Mouse (Mus musculus): ENCODE data around the gene Pdzd7. TPM values are rescaled to one million over a fixed set of nuclear protein-coding genes. Genes with fewer than 3 reads are reported as not detected.

Pdzd7 gene
- total and polyA plus RNA-seq, 2 experiments from 2014 or later: 1.9 to 7.7 TPM

- no peaks in the 10 kb centered on the region; the same call in 1 of the 2 replicates for H3K27me3 ChIP-seq (ENCODE audit: insufficient read depth, low read length)
Observed at GRCm38 (mm10) chr19:45013581-45014225, 31.8 kb downstream of the Pdzd7 start.

GRCm38 (mm10) chr19:45012636-45013035, 32.9 kb downstream of the Pdzd7 start:
- DNase-seq (ENCODE audit: low spot score) (peak; percentile 63), ATAC-seq (no peak)
- Histone ChIP-seq H3K9ac (replicated peaks; ENCODE audit: low read length) (0 out of 2 replicates have a peak overlapping the region, but pooled peaks have one; percentile 24), H3K4me2 (ENCODE audit: low read depth, low read length) (no peak overlapping the region), H3K27ac (peak overlapping the region; percentile 48; the same call in 1 of the 2 replicates), H3K9me3 (ENCODE audit: low read length) (no peaks in the 10 kb centered on the region), H3K27me3 (ENCODE audit: insufficient read depth, low read length) (no peaks in the 10 kb centered on the region; the same call in 1 of the 2 replicates), H3K4me1 (ENCODE audit: insufficient read depth, low read length) (peaks cover 22% of the 10 kb centered on the region), H3K4me3 (ENCODE audit: low read length) (no peak overlapping the region), H3K36me3 (ENCODE audit: insufficient read depth, low read length) (peaks cover 18% of the 10 kb centered on the region; the same call in 1 of the 2 replicates)
- WGBS: 32% methylated on average over 6 of the region's 6 CpGs
- peak; percentile 73 for TF ChIP-seq CTCF (IDR thresholded peaks at IDR 0.05; ENCODE audit: low read depth)

More at GRCm38 (mm10) chr19:45013581-45014225, 31.8 kb downstream of the Pdzd7 start:
- ATAC-seq (no peak), DNase-seq (ENCODE audit: low spot score) (no peak)
- no peak overlapping the region for H3K27ac ChIP-seq
- no peaks in the 10 kb centered on the region for H3K9me3 ChIP-seq (ENCODE audit: low read length)
- H3K4me2 ChIP-seq (ENCODE audit: low read depth, low read length): no peak overlapping the region
- peaks cover 18% of the 10 kb centered on the region; the same call in 1 of the 2 replicates for H3K36me3 ChIP-seq (ENCODE audit: insufficient read depth, low read length)
- no peak overlapping the region for H3K4me3 ChIP-seq (ENCODE audit: low read length)
- TF ChIP-seq CTCF (IDR thresholded peaks at IDR 0.05; ENCODE audit: low read depth): no peak
- 76% methylated on average over 6 of the region's 6 CpGs for WGBS
- H3K9ac ChIP-seq (replicated peaks; ENCODE audit: low read length): no peak overlapping the region
- peaks cover 24% of the 10 kb centered on the region for H3K4me1 ChIP-seq (ENCODE audit: insufficient read depth, low read length)

- WGBS: 79% methylated on average over 8 of the region's 8 CpGs
- Histone ChIP-seq H3K4me2 (ENCODE audit: low read depth, low read length) (no peak overlapping the region), H3K27me3 (ENCODE audit: insufficient read depth, low read length) (no peaks in the 10 kb centered on the region; the same call in 1 of the 2 replicates), H3K9ac (replicated peaks; ENCODE audit: low read length) (0 out of 2 replicates have a peak overlapping the region, but pooled peaks have one; percentile 24), H3K36me3 (ENCODE audit: insufficient read depth, low read length) (peaks cover 18% of the 10 kb centered on the region; the same call in 1 of the 2 replicates), H3K4me3 (ENCODE audit: low read length) (no peak overlapping the region), H3K4me1 (ENCODE audit: insufficient read depth, low read length) (peaks cover 24% of the 10 kb centered on the region), H3K9me3 (ENCODE audit: low read length) (no peaks in the 10 kb centered on the region), H3K27ac (peak overlapping the region; percentile 48; the same call in 1 of the 2 replicates)
- TF ChIP-seq CTCF (IDR thresholded peaks at IDR 0.05; ENCODE audit: low read depth): no peak
- DNase-seq (ENCODE audit: low spot score) (no peak), ATAC-seq (no peak)
Observed at GRCm38 (mm10) chr19:45012219-45012618, 33.3 kb downstream of the Pdzd7 start.

DNA sequence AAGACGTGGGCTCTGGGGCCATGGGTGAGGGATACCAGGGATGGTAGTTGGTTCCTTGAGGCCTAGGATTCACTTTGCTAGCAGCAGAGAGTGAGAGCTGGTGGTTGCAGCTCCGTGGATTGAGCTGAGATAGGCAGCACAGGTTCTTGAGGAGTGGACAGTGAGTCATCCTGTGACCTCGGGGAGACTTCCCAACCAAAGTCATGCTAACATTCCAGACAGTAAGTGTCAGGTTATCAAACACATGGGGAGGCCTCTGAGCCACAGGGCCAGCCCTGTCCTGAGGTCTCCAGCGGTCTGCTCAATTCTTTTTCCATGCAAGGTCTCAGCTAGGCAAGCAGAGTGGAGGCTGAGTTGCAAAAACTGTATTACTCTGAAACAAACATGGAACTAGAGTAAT, 34.9 kb downstream of the Pdzd7 start:
- DNase-seq (ENCODE audit: low spot score) (no peak), ATAC-seq (no peak)
- Histone ChIP-seq H3K36me3 (ENCODE audit: insufficient read depth, low read length) (peaks cover 18% of the 10 kb centered on the region; the same call in 1 of the 2 replicates), H3K9ac (replicated peaks; ENCODE audit: low read length) (no peak overlapping the region), H3K27me3 (ENCODE audit: insufficient read depth, low read length) (no peaks in the 10 kb centered on the region; the same call in 1 of the 2 replicates), H3K4me3 (ENCODE audit: low read length) (no peak overlapping the region), H3K4me1 (ENCODE audit: insufficient read depth, low read length) (peaks cover 14% of the 10 kb centered on the region), H3K27ac (no peak overlapping the region), H3K4me2 (ENCODE audit: low read depth, low read length) (no peak overlapping the region), H3K9me3 (ENCODE audit: low read length) (no peaks in the 10 kb centered on the region)
- 88% methylated on average over 4 of the region's 4 CpGs for WGBS
- TF ChIP-seq CTCF (IDR thresholded peaks at IDR 0.05; ENCODE audit: low read depth): no peak

DNA sequence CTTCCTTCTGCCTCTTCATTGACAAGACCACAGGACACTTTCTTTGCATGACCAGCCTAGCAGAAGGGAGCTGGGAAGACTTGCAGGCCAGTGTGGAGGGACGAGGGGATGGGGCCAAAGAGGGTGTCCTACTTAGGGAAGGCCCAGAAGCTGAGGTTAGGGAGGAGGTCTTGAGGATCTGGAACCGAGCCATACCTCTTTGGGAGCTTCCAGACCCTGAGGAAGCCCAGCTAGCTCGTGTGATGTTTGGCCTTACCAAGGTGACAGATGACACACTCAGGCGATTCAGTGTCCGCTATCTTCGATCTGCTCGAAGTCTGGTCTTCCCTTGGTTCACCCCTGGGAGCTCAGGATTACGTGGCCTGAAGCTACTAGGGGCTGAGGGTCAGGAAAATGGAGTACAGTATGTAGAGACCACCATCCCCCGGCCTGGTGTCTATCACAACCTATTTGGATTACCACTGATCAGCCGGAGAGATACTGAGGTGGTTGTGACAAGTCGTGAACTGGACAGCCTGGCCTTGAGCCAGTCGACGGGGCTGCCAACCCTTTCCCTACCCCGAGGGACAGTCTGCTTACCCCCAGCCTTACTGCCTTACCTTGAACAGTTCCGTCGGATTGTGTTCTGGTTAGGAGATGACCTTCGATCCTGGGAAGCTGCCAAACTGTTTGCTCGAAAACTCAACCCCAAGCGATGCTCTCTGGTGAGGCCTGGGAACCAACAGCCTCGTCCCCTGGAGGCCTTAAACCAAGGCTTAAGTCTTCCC, 37.9 kb downstream of the Pdzd7 start:
- TF ChIP-seq CTCF (IDR thresholded peaks at IDR 0.05; ENCODE audit: low read depth): no peak
- peak overlapping the region; percentile 93 for H3K4me2 ChIP-seq (ENCODE audit: low read depth, low read length)
- peaks cover 24% of the 10 kb centered on the region for H3K36me3 ChIP-seq (ENCODE audit: insufficient read depth, low read length)
- H3K9ac ChIP-seq (replicated peaks; ENCODE audit: low read length): peak overlapping the region; percentile 73; the same call in 1 of the 2 replicates
- no peaks in the 10 kb centered on the region for H3K27me3 ChIP-seq (ENCODE audit: insufficient read depth, low read length)
- H3K4me3 ChIP-seq (ENCODE audit: low read length): peak overlapping the region; percentile 71; the same call in 1 of the 2 replicates
- ATAC-seq (no peak), DNase-seq (ENCODE audit: low spot score) (no peak)
- H3K4me1 ChIP-seq (ENCODE audit: insufficient read depth, low read length): peaks cover 14% of the 10 kb centered on the region
- H3K27ac ChIP-seq: peak overlapping the region; percentile 81; the same call in 1 of the 2 replicates
- no peaks in the 10 kb centered on the region for H3K9me3 ChIP-seq (ENCODE audit: low read length)
- WGBS: 85% methylated on average over 20 of the region's 20 CpGs

DNA sequence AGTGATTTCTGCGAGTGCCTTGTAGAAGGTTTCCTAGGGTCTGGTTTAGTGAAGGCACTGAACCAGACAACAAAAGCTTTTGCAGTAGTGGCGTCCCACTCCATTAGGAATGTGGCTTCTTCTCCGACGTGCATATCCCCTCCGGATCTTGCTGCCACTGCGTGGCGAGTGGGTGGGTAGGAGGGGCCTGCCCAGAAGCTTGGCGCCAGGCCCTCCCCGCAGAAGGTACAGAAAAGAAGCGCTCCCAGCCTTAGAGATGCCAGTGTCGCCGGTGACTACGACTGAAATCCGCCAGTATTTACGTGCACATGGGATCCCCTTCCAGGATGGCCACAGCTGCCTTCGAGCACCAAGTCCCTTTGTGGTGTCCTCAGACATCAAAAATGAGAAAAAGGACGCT, 38.5 kb downstream of the Pdzd7 start:
- 41% methylated on average over 17 of the region's 17 CpGs for WGBS
- DNase-seq (ENCODE audit: low spot score) (no peak), ATAC-seq (no peak)
- Histone ChIP-seq H3K9me3 (ENCODE audit: low read length) (no peaks in the 10 kb centered on the region), H3K4me1 (ENCODE audit: insufficient read depth, low read length) (peaks cover 14% of the 10 kb centered on the region), H3K4me2 (ENCODE audit: low read depth, low read length) (peak overlapping the region; percentile 93), H3K36me3 (ENCODE audit: insufficient read depth, low read length) (peaks cover 27% of the 10 kb centered on the region), H3K27ac (peak overlapping the region; percentile 81), H3K9ac (replicated peaks; ENCODE audit: low read length) (peak overlapping the region; percentile 73), H3K27me3 (ENCODE audit: insufficient read depth, low read length) (no peaks in the 10 kb centered on the region), H3K4me3 (ENCODE audit: low read length) (peak overlapping the region; percentile 71)
- TF ChIP-seq CTCF (IDR thresholded peaks at IDR 0.05; ENCODE audit: low read depth): no peak
